Mouse (Mus musculus): ENCODE measurements around the gene 2310011J03Rik.
A peak's percentile ranks its signal among the peaks of the same experiment; 100 is the strongest.

Gene 2310011J03Rik

GRCm38 (mm10) chr10:80314494-80315001 is 5.8 kb downstream of the 2310011J03Rik start:
- DNase-seq, result no peak

- peak in 1 of 2 experiments; percentile 31 for DNase-seq
Observed at GRCm38 (mm10) chr10:80313627-80314201, 6.6 kb downstream of the 2310011J03Rik start.

GRCm38 (mm10) chr10:80312586-80313504 is 7.5 kb downstream of the 2310011J03Rik start:
- no peak for DNase-seq

- DNase-seq, result no peak
Observed at GRCm38 (mm10) chr10:80311560-80311959, 8.8 kb downstream of the 2310011J03Rik start.

- peak; percentile 54 to 71 for DNase-seq
Observed at GRCm38 (mm10) chr10:80304862-80305261, 15.5 kb downstream of the 2310011J03Rik start.

- DNase-seq, result no peak
Observed at GRCm38 (mm10) chr10:80304458-80304857, 15.9 kb downstream of the 2310011J03Rik start.

- DNase-seq, result peak; percentile 84 to 92
Observed at GRCm38 (mm10) chr10:80302471-80302881, 17.9 kb downstream of the 2310011J03Rik start.

GRCm38 (mm10) chr10:80302082-80302355 is 18.3 kb downstream of the 2310011J03Rik start:
- no peak for DNase-seq

- no peak for DNase-seq
Observed at GRCm38 (mm10) chr10:80301256-80302081, 18.9 kb downstream of the 2310011J03Rik start.

GRCm38 (mm10) chr10:80300672-80301181 is 19.6 kb downstream of the 2310011J03Rik start:
- DNase-seq, result no peak

- no peak for DNase-seq
Observed at GRCm38 (mm10) chr10:80299824-80300223, 20.5 kb downstream of the 2310011J03Rik start.

- DNase-seq, result no peak
Observed at GRCm38 (mm10) chr10:80299301-80299700, 21.0 kb downstream of the 2310011J03Rik start.

GRCm38 (mm10) chr10:80298571-80299281 is 21.6 kb downstream of the 2310011J03Rik start:
- DNase-seq, result peak; percentile 61 to 73

- DNase-seq, result no peak
Observed at GRCm38 (mm10) chr10:80297526-80298133, 22.7 kb downstream of the 2310011J03Rik start.

- DNase-seq, result no peak
Observed at GRCm38 (mm10) chr10:80296824-80297223, 23.5 kb downstream of the 2310011J03Rik start.

GRCm38 (mm10) chr10:80295618-80296425 is 24.5 kb downstream of the 2310011J03Rik start, which contains the start of gene Apc2:
Gene Apc2 (plus strand): TSS chr10:80295977.
- DNase-seq, result peak; percentile 76 to 81

- no peak for DNase-seq
Observed at GRCm38 (mm10) chr10:80294788-80295303, 25.5 kb downstream of the 2310011J03Rik start.

- no peak for DNase-seq
Observed at GRCm38 (mm10) chr10:80294311-80294710, 26.0 kb downstream of the 2310011J03Rik start.

- no peak for DNase-seq
Observed at GRCm38 (mm10) chr10:80293325-80293724, 27.0 kb downstream of the 2310011J03Rik start.
